Mouse (Mus musculus) neural tube, embryonic 10.5 days (tissue): ENCODE measurements at regions not wholly inside any gene's neighbourhood (a gene's known extent, or its start where the extent isn't known, plus 50 kb on each side); places are given as distances from the start of the nearest gene placed in this dataset.
"Not testable (repeated sequence)": the region's sequence is repeated elsewhere in the genome, so short reads cannot be mapped to it uniquely, and the experiment has no call there.

Source experiments
- DNase-seq: peaks from one replicate; pipeline ENCODE4 v3.0.0-alpha.2; 2017; ENCODE audit warnings: low spot score; ENCODE audit errors: extremely low spot score

- no peak for DNase-seq
Observed at GRCm38 (mm10) chr9:83728428-83728827, 77.6 kb downstream of the Elovl4 start.

GRCm38 (mm10) chr9:83727462-83728189 lies 78.5 kb downstream of the Elovl4 start:
- DNase-seq: peak; percentile 67

- DNase-seq: no peak
Observed at GRCm38 (mm10) chr9:83726979-83727378, 79.1 kb downstream of the Elovl4 start.

- DNase-seq: no peak
Observed at GRCm38 (mm10) chr9:83726105-83726504, 80.0 kb downstream of the Elovl4 start.

GRCm38 (mm10) chr9:83725545-83725944 lies 80.5 kb downstream of the Elovl4 start:
- DNase-seq: peak; percentile 8

GRCm38 (mm10) chr9:83720982-83721381 lies 85.1 kb downstream of the Elovl4 start:
- DNase-seq: peak; percentile 9

- DNase-seq: no peak
Observed at GRCm38 (mm10) chr9:83719811-83720210, 86.3 kb downstream of the Elovl4 start.

- not testable (repeated sequence) for DNase-seq
Observed at GRCm38 (mm10) chr9:83718084-83718483, 88.0 kb downstream of the Elovl4 start.

- DNase-seq: no peak
Observed at GRCm38 (mm10) chr9:83716101-83716763, 89.8 kb downstream of the Elovl4 start.

- no peak for DNase-seq
Observed at GRCm38 (mm10) chr9:83707361-83707760, 98.7 kb downstream of the Elovl4 start.

- DNase-seq: no peak
Observed at GRCm38 (mm10) chr9:83706071-83706470, 100.0 kb downstream of the Elovl4 start.

GRCm38 (mm10) chr9:83704186-83704585 lies 101.9 kb downstream of the Elovl4 start:
- DNase-seq: no peak

- DNase-seq: no peak
Observed at GRCm38 (mm10) chr9:83700916-83701315, 105.2 kb downstream of the Elovl4 start.

GRCm38 (mm10) chr9:83700056-83700455 lies 106.0 kb downstream of the Elovl4 start:
- no peak for DNase-seq

GRCm38 (mm10) chr9:83691332-83692198 lies 114.5 kb downstream of the Elovl4 start:
- DNase-seq: peak; percentile 65
